Mouse (Mus musculus) heart, adult 9 months (tissue): ENCODE measurements around the gene Shld1.
A peak's percentile ranks its signal among the peaks of the same experiment; 100 is the strongest.

Experiments used
- DNase-seq, 2 experiments: peaks; one replicate each; pipeline ENCODE4 v3.0.0; 2022; ENCODE audit warnings: low spot score in 2 of 2

The Shld1 gene

GRCm38 (mm10) chr2:132723958-132724431 is 37.3 kb downstream of the Shld1 start:
- no peak for DNase-seq

GRCm38 (mm10) chr2:132724561-132724960 is 37.8 kb downstream of the Shld1 start:
- no peak for DNase-seq

GRCm38 (mm10) chr2:132725376-132725905 is 38.7 kb downstream of the Shld1 start:
- no peak for DNase-seq

GRCm38 (mm10) chr2:132726156-132726555 is 39.4 kb downstream of the Shld1 start:
- no peak for DNase-seq

- no peak for DNase-seq
Measured at GRCm38 (mm10) chr2:132732940-132733339, 46.2 kb downstream of the Shld1 start.

- DNase-seq = no peak
Measured at GRCm38 (mm10) chr2:132733603-132734573, 47.2 kb downstream of the Shld1 start.

GRCm38 (mm10) chr2:132738816-132739432 is 52.2 kb downstream of the Shld1 start:
- no peak for DNase-seq

GRCm38 (mm10) chr2:132741862-132742347 is 55.2 kb downstream of the Shld1 start:
- no peak for DNase-seq

- no peak for DNase-seq
Measured at GRCm38 (mm10) chr2:132744866-132745265, 58.1 kb downstream of the Shld1 start.

- no peak for DNase-seq
Measured at GRCm38 (mm10) chr2:132746108-132746507, 59.4 kb downstream of the Shld1 start.

GRCm38 (mm10) chr2:132750726-132751125 is 64.0 kb downstream of the Shld1 start:
- DNase-seq = no peak

- DNase-seq = no peak
Measured at GRCm38 (mm10) chr2:132751141-132752066, 64.7 kb downstream of the Shld1 start.

GRCm38 (mm10) chr2:132752398-132752797 is 65.7 kb downstream of the Shld1 start:
- DNase-seq = no peak

- no peak for DNase-seq
Measured at GRCm38 (mm10) chr2:132753137-132753536, 66.4 kb downstream of the Shld1 start.

- no peak for DNase-seq
Measured at GRCm38 (mm10) chr2:132757911-132758310, 71.2 kb downstream of the Shld1 start.

- no peak for DNase-seq
Measured at GRCm38 (mm10) chr2:132770822-132771221, 84.1 kb downstream of the Shld1 start.

GRCm38 (mm10) chr2:132780978-132781377 is 94.2 kb downstream of the Shld1 start, which contains the start of gene Chgb:
Chgb (plus strand) TSS chr2:132781278.
- no peak for DNase-seq

- DNase-seq = peak; percentile 48 to 68
Measured at GRCm38 (mm10) chr2:132781439-132782068, 94.8 kb downstream of the Shld1 start.

- DNase-seq = no peak
Measured at GRCm38 (mm10) chr2:132784039-132784438, 97.3 kb downstream of the Shld1 start.

GRCm38 (mm10) chr2:132793441-132794203 is 106.9 kb downstream of the Shld1 start:
- no peak for DNase-seq
